Mouse (Mus musculus) ovary, adult 2 months (tissue): ENCODE results near the gene Cyp2a4. TPM values are rescaled to one million over a fixed set of nuclear protein-coding genes. Genes with fewer than 3 reads are reported as not detected.

Source experiments
- polyA plus RNA-seq: library from polyadenylated mRNA; depleted of rRNA; stranded (reverse); fragments of >200 nt; gene quantifications from 2 replicates; pipeline ENCODE4 v1.2.3, GENCODE M21; 2012; rRNA removed

The Cyp2a4 gene
- 0.11 and 0.13 TPM in 2 replicates for polyA plus RNA-seq

DNA sequence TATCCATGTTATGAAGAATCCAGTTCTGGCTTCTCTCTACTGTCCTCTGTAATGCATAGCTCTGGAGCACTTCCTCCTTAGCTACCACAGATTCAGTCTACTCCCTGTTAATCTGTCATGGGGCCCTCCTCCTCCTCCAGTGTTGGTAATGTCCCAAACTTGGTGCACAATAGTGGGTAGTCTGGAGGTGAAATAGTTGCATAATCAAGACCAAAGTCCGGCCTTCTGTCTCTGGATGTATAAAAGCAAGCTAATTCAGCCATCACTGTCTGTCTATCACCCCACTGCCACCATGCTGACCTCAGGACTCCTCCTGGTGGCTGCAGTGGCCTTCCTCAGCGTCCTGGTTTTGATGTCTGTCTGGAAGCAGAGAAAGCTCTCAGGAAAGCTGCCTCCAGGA is at the start of gene Cyp2a4:
Gene Cyp2a4, plus strand, starts transcription at position 244 of the 400 bp plus-strand sequence.

DNA sequence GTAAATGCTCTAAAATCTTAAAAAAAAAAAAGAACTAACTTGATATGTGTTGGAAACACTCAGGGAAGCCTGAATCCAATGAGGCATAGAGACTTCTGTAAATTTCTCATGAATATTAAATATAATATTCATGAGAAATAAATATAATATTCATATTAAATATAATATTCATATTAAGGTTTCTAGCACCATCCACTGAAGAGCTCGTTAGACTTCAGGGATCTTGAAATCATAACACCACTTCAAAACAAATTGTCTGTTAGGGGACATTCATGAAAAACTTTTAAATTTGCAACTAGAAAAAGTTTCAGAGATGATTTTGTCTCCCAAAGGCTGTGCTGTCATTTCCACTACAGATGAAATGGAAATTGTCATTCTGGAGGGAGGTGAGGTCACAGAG is 46.9 kb upstream of the Cyp2a4 start, which contains the start of gene Vmn1r184:
Gene Vmn1r184, plus strand, starts transcription at position 301 of the 400 bp plus-strand sequence.

Other genes starting within 250 kb of the Cyp2a4 start
- 0.15 TPM in 1 of 2 replicates, not detected in the other for gene Cyp2b13, start 245.7 kb upstream of the Cyp2a4 start, polyA plus RNA-seq
- 0.29 TPM in 1 of 2 replicates, not detected in the other for gene Cyp2b9, start 133.8 kb upstream of the Cyp2a4 start, polyA plus RNA-seq
- not detected in 2 replicates for gene Vmn1r184, start 46.8 kb upstream of the Cyp2a4 start, polyA plus RNA-seq
- 0.16 and 0.37 TPM in 2 replicates for gene Nlrp9c, start 96.5 kb downstream of the Cyp2a4 start, polyA plus RNA-seq
- 0.76 and 1.3 TPM in 2 replicates for gene Nlrp4a, start 127.9 kb downstream of the Cyp2a4 start, polyA plus RNA-seq
- 0.09 and 0.23 TPM in 2 replicates for gene Nlrp9a, start 227.9 kb downstream of the Cyp2a4 start, polyA plus RNA-seq